Mouse (Mus musculus) lung, embryonic 16.5 days (tissue): Measurements from ENCODE around the gene Glycam1. TPM values are rescaled to one million over a fixed set of nuclear protein-coding genes. Genes with fewer than 3 reads are reported as not detected.
A peak's percentile ranks its signal among the peaks of the same experiment; 100 is the strongest.

Experiments used
- ATAC-seq: fragments of 200-750 bp; cut with Nextera tagmentation; 2 replicates; pipeline ENCODE4 v1.8.0; 2017; ENCODE audit warnings: low read depth, mild to moderate bottlenecking, moderate library complexity
- H3K27ac ChIP-seq: fragments of 300-500 bp; sonication (generic); 2 replicates; pipeline ENCODE4 v1.5.1; 2014; ENCODE audit warnings: mild to moderate bottlenecking, control low read depth, low read length
- H3K27me3 ChIP-seq: fragments of 300-500 bp; sonication (generic); 2 replicates; pipeline ENCODE4 v1.6.1; 2014; ENCODE audit warnings: low read depth, low read length, mixed read lengths; ENCODE audit not compliant: control insufficient read depth, insufficient read depth
- H3K36me3 ChIP-seq: fragments of 300-500 bp; sonication (generic); 2 replicates; pipeline ENCODE4 v1.6.1; 2014; ENCODE audit warnings: low read length; ENCODE audit not compliant: control insufficient read depth, insufficient read depth
- H3K4me1 ChIP-seq: fragments of 300-500 bp; sonication (generic); replicated peaks from 2 replicates; pipeline ENCODE4 v1.6.1; 2014; ENCODE audit warnings: low read length, mixed read lengths; ENCODE audit not compliant: control insufficient read depth, insufficient read depth
- H3K4me2 ChIP-seq: fragments of 300-500 bp; sonication (generic); 2 replicates; pipeline ENCODE4 v1.6.1; 2014; ENCODE audit warnings: low read depth, low read length, control low read depth
- H3K4me3 ChIP-seq: fragments of 300-500 bp; sonication (generic); 2 replicates; pipeline ENCODE4 v1.5.1; 2014; ENCODE audit warnings: mild to moderate bottlenecking, low read length, control low read depth
- H3K9ac ChIP-seq: fragments of 300-500 bp; sonication (generic); 2 replicates; pipeline ENCODE4 v1.6.1; 2014; ENCODE audit warnings: low read length, control low read depth
- H3K9me3 ChIP-seq: fragments of 300-500 bp; sonication (generic); 2 replicates; pipeline ENCODE4 v1.6.1; 2016; ENCODE audit warnings: low read length; ENCODE audit not compliant: control insufficient read depth
- WGBS: fragments of 180-500 bp; shearing (Covaris S2); extraction: QIAGEN DNeasy Blood & Tissue Kit; methylation state at CpG from one replicate; pipeline ENCODE4 v1.1.7; 2014; 5-methylcytosine and 5-hydroxymethylcytosine counted together
- polyA plus RNA-seq: library from polyadenylated mRNA; unstranded; fragments of >200 nt; fragmentation: Nextera tagmentation; extraction: Ambion mirVana; gene quantifications from 2 replicates; pipeline ENCODE4 v1.2.1, GENCODE M21; 2015

The Glycam1 gene
- polyA plus RNA-seq, 1 experiment from 2014 or later: not detected

DNA sequence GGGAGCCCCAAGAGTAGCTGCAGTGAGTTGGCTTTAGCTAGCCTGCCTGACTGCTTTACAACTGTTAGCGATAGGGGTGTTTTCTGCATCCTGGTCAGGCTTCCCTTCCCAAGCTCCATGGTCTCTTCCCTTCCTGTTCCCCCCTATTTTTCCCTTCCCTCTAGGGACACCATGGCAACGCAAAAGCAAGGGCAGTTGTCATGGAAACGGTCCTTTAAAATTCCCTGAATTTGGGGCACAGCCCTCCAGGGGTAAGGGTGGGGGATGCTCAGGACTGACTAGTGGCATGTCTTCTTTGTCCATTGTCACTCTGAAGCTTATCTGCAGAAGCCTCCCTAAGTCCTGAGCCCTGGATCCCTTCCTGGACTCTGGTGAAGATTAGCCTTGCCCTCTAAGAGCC lies 41.7 kb downstream of the Glycam1 start:
- Histone ChIP-seq H3K36me3 (no peaks in the 10 kb centered on the region), H3K9me3 (no peaks in the 10 kb centered on the region), H3K27me3 (no peaks in the 10 kb centered on the region), H3K27ac (no peak overlapping the region), H3K4me2 (no peak overlapping the region), H3K4me1 (no peaks in the 10 kb centered on the region; the same call in 1 of the 2 replicates), H3K9ac (no peak overlapping the region), H3K4me3 (no peak overlapping the region)
- 58% methylated on average over 3 of the region's 3 CpGs for WGBS
- no peak for ATAC-seq

DNA sequence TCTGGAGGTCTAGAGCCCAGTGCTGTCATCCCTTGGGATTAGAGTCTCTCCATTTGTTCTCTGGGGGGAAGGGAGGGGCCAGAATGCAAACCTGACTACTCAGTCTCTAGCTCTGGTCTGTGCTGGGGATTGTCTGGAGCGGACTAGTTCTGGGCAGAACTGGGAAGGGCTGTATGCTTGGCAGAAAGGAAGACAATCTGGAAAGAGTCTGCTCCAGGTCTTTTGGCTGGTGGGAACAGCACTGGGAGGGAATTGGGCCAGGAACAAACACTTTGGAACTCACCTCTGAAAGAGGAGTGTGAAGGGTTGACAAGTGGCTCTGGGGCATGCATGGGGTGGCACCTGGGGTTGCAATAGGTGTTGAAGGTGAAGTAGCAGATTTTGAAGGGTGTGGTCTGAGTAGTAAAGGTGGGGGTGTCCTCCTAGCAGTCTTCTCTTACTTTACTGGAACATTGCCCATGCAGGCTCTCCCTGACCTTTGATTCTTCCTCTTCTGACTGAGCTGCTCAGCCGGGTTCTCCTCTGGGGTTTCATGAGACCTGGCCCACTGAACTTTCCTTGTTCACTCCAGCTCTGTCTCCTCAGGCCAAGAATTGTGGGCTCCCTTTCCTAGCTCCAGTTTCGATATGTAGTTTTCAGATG lies 42.3 kb downstream of the Glycam1 start:
- ATAC-seq: peak; percentile 84
- no peak overlapping the region for H3K27ac ChIP-seq
- H3K9ac ChIP-seq: no peak overlapping the region

DNA sequence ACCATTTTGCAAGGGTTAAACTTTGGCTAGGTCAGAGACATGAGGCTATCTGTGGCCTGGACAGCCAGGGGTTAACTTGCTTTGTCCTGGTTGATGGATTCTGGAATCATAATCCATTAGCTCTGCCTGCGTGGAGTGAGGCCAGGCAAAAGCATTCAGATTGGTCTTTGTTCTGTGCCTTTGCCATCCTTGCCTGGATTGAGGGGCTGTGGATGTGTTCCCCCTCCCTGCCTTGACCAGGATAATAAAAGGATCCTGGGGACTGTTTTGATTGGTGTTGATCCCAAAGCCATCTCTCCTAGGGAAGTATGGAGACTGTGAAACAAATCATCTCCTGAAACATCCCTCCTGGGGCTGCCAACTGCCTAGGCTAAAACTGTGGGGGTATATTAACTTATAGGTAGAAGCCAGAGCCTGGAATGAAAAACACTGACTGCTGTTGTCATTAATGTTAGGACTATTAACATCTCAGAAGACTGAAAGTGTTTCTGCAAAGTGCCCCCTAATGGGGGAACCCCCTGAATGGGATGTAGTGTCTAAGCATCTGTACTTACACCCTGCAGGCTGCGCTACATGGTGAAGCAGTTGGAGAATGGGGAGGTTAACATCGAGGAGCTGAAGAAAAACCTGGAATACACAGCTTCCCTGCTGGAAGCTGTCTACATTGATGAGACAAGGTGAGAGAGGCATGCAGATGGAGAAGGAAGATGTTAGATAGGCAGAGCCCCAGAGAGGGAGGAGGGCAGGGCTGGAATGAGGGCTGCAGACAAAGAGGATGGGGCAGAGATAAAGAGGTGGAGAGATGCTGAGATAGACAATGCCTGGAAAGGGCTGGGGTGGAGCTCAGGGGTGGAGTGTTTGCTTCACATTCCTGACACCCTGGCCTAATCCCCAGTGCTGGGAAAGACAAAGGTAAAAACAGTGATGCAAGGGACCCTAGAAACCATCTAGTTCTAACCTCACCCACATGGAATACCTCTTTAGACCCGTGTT lies 45.2 kb downstream of the Glycam1 start:
- H3K27ac ChIP-seq: no peak overlapping the region
- H3K27me3 ChIP-seq: no peaks in the 10 kb centered on the region
- H3K4me1 ChIP-seq: no peaks in the 10 kb centered on the region; the same call in 1 of the 2 replicates
- no peaks in the 10 kb centered on the region for H3K36me3 ChIP-seq
- no peak overlapping the region for H3K4me3 ChIP-seq
- H3K4me2 ChIP-seq: no peak overlapping the region
- no peak for ATAC-seq
- no peaks in the 10 kb centered on the region for H3K9me3 ChIP-seq
- H3K9ac ChIP-seq: no peak overlapping the region
- WGBS: 27% methylated on average over 4 of the region's 4 CpGs

More for the DNA sequence above, 42.3 kb downstream of the Glycam1 start:
- Histone ChIP-seq H3K4me3 (no peak overlapping the region), H3K4me2 (no peak overlapping the region), H3K36me3 (no peaks in the 10 kb centered on the region), H3K4me1 (no peaks in the 10 kb centered on the region; the same call in 1 of the 2 replicates), H3K9me3 (no peaks in the 10 kb centered on the region), H3K27me3 (no peaks in the 10 kb centered on the region)
- WGBS: 63% methylated on average over 3 of the region's 3 CpGs

DNA sequence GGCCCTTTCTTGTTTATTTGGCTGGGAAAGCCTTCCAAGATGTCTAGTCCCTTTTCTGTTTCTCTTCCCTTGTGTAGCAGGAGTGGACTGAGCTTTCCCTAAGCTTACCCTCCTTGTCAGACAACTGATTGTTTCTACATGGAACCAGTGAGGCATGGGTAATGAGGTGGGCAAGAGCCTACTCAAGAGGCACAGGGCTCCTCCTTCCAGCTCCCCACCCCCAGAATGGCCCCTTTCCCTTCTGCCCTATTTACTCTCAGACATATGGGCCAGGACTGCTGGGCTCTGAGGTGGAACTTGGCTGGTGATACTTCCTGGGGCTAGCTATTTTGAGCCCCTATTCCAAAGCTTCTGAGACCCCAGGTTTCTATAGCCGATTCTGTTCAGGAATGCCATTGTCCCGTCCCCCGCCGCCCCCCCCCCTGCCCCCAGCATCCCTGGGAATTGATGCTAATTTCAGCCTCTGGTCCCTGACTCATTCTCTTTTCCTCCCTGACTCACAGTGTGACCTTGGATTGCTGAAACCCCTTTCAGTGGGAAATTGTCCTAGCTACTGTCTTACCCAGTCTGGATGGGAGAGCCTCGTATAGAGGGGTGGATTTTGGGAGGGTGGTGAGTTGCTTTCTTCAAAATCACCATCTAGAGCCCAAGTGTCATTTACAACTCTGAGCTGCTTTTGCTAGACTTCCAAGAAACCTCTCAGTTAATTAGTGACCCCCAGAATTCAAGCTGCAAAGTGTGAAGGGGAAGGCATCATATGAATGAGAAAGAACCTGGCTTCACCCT lies 46.1 kb downstream of the Glycam1 start:
- no peak overlapping the region for H3K27ac ChIP-seq

DNA sequence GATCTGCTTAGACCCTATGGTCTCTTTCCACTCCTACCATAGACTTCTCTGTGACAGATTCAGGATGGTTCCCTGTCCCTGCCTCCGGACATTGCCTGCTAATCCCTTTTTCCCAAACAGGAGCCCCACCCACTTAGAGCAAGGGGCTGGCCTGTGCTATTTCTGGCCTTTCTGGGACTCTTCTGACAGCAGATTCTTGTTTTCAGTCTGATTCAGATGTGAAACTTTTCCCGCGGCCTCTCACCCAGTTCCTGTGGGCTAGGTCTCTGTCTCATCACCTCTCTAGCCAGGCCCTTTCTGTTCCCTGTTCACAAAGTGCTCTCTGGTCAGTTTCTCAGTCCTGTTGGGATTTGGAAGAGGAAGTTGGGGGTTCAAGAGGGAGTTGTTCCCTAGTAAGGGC lies 50.0 kb downstream of the Glycam1 start:
- Histone ChIP-seq H3K27ac (no peak overlapping the region), H3K36me3 (no peaks in the 10 kb centered on the region), H3K4me2 (no peak overlapping the region), H3K4me1 (peaks cover 4% of the 10 kb centered on the region), H3K27me3 (no peaks in the 10 kb centered on the region; the same call in 1 of the 2 replicates), H3K9me3 (no peaks in the 10 kb centered on the region), H3K4me3 (no peak overlapping the region), H3K9ac (no peak overlapping the region)
- 43% methylated on average over 3 of the region's 3 CpGs for WGBS
- no peak for ATAC-seq

More for the DNA sequence above, 46.1 kb downstream of the Glycam1 start:
- 31% methylated on average over 5 of the region's 5 CpGs for WGBS
- H3K4me3 ChIP-seq: no peak overlapping the region
- no peak overlapping the region for H3K4me2 ChIP-seq
- H3K4me1 ChIP-seq: no peaks in the 10 kb centered on the region; the same call in 1 of the 2 replicates
- H3K27me3 ChIP-seq: no peaks in the 10 kb centered on the region
- no peaks in the 10 kb centered on the region for H3K36me3 ChIP-seq
- H3K9ac ChIP-seq: no peak overlapping the region
- no peak for ATAC-seq
- H3K9me3 ChIP-seq: no peaks in the 10 kb centered on the region

DNA sequence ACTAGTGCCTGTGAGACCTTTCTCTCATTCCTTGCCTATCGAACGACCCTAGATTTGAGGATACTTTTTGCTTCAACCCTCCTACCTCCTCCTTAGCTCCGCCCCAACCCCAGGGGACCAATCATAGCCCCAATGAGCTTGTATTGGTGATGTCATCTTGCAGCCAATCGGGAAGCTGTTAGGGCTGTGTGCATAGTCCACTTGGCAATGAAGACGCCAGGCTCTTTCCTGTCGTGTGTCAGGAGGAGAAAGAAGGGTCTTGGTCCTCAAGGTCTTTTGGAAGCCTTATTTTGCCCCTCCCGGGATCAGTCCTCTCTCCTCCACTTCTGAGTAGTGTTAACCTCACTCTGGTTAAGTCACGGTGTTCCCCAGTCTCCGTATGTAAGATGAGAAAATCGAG lies 50.8 kb downstream of the Glycam1 start:
- 2% methylated on average over 10 of the region's 10 CpGs for WGBS
- Histone ChIP-seq H3K27ac (no peak overlapping the region), H3K9me3 (no peaks in the 10 kb centered on the region), H3K36me3 (no peaks in the 10 kb centered on the region), H3K4me3 (peak overlapping the region; percentile 38), H3K27me3 (no peaks in the 10 kb centered on the region; the same call in 1 of the 2 replicates), H3K4me1 (peaks cover 4% of the 10 kb centered on the region), H3K9ac (peak overlapping the region; percentile 50), H3K4me2 (peak overlapping the region; percentile 55)
- peak; percentile 96 for ATAC-seq

DNA sequence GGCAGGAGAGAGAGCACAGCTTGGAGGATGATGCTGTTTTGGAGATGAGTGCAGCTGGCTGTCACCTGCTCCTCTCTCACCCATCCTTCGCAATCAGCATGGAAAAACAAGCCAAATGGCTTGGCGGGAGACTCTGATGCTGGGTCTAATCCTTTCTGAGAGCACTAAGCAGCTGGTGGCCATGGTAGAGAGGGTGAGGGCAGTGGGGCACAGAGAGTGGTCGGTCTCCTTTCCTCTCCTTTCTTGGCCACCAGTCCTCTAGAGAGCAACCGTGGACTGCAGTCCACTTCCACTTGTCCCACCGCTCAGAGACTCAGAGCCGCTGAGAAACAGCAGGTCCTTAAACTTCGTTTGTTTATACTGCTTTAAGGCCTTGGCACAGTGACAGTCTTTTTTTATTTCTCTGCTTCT lies 51.3 kb downstream of the Glycam1 start:
- Histone ChIP-seq H3K9me3 (no peaks in the 10 kb centered on the region), H3K36me3 (no peaks in the 10 kb centered on the region), H3K9ac (no peak overlapping the region), H3K4me2 (peak overlapping the region; percentile 55), H3K27me3 (no peaks in the 10 kb centered on the region; the same call in 1 of the 2 replicates), H3K27ac (no peak overlapping the region), H3K4me1 (peaks cover 4% of the 10 kb centered on the region), H3K4me3 (peak overlapping the region; percentile 38)
- ATAC-seq: peak; percentile 84
- 5% methylated on average over 7 of the region's 7 CpGs for WGBS
